Mouse (Mus musculus) bone marrow macrophage, adult 2 months (primary cell): ENCODE data around the gene Ncam2. TPM values are rescaled to one million over a fixed set of nuclear protein-coding genes. Genes with fewer than 3 reads are reported as not detected.

Source experiments
- H3K27ac ChIP-seq: 2 replicates; pipeline ENCODE4 v1.5.1; 2012; ENCODE audit warnings: low read depth, low read length; ENCODE audit not compliant: insufficient read depth
- H3K4me1 ChIP-seq: 2 replicates; pipeline ENCODE4 v1.6.1; 2012; ENCODE audit warnings: low read length; ENCODE audit not compliant: control insufficient read depth, insufficient read depth
- H3K4me3 ChIP-seq: 2 replicates; pipeline ENCODE4 v1.5.1; 2012; ENCODE audit warnings: mild to moderate bottlenecking, low read length, moderate library complexity; ENCODE audit not compliant: insufficient read depth
- CTCF ChIP-seq: IDR thresholded peaks from 2 replicates; pipeline ENCODE4 v1.5.1; 2012; ENCODE audit warnings: low read depth, mild to moderate bottlenecking, low read length, moderate library complexity
- POLR2A ChIP-seq: IDR thresholded peaks from 2 replicates; pipeline ENCODE4 v1.6.1; 2012; ENCODE audit warnings: mild to moderate bottlenecking, low read depth, low read length, borderline replicate concordance
- polyA plus RNA-seq: library from polyadenylated mRNA; stranded (reverse); fragments of >200 nt; gene quantifications from 2 replicates; pipeline ENCODE4 v1.2.4, GENCODE M21; 2012; ENCODE audit not compliant: missing spikeins, insufficient read depth, insufficient read length

Gene Ncam2
- polyA plus RNA-seq, 1 experiment = 0.16 TPM

DNA sequence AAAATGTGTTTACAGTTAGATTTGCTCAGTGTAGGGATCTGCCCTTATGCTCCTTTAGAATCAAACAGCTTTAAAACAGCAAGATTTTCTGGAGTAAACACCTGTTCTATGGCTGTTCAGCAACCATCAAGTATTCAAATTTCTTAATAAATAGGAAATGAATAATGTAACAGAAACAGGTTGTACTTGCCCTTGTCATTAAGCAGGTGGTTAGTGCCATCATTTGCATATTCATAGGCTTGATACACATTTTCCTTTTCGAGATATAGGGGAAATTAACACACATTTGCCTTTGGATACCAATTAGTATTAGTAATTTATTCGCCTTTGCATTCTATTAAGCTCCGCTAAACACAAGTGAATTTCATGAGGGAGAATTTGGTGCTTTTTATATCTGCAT lies 335.7 kb downstream of the Ncam2 start:
- Histone ChIP-seq H3K4me1 (no peaks in the 10 kb centered on the region), H3K4me3 (no peak overlapping the region), H3K27ac (no peak overlapping the region)
- no peak for TF ChIP-seq POLR2A
- no peak for TF ChIP-seq CTCF

DNA sequence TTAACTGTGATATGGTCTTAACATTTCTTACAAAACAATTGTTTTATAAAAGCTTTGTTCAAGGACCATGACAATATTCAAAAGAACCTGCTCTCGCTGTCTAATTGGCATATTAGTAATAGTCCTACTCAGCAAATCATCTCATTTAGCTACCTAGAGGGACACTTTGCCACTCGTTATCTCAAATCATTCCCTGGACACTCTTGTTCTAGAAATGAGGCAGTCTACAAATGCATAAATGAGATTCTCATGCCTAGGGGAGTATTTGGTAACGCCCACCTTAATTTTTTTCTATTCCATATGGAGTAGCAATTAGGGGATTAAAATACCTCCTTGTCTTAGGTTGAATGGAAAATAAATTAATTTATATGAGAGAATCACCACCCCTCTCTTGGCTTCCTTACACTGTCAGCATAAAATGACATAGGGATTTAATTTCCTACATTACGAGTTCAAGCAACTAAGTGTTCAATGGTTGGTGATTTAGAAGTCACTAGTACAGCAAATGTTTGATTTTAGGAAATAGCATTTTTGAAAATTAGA lies 387.1 kb downstream of the Ncam2 start:
- Histone ChIP-seq H3K4me3 (no peak overlapping the region), H3K27ac (no peak overlapping the region), H3K4me1 (no peaks in the 10 kb centered on the region)
- TF ChIP-seq CTCF = no peak
- TF ChIP-seq POLR2A = no peak

DNA sequence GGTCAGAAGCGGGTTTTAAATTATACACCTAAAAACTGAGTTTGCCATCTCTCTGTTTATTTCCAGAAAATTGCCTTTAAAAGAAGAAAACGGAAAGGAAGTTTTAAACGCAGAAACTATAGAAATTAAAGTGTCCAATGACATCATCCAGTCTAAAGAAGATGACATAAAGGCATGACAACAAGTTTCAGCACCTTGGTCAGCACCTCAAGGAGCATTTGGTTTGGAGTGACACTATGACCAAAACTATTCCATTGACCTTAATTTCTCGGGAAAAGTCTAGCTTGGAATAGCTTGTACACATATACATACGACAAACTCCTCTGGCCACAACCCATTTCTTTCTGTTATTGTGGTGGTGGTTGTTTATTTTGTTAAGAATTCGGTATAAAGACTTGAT lies 422.8 kb downstream of the Ncam2 start:
- no peak for TF ChIP-seq POLR2A
- TF ChIP-seq CTCF = no peak
- Histone ChIP-seq H3K4me1 (no peaks in the 10 kb centered on the region), H3K4me3 (no peak overlapping the region), H3K27ac (no peak overlapping the region)

DNA sequence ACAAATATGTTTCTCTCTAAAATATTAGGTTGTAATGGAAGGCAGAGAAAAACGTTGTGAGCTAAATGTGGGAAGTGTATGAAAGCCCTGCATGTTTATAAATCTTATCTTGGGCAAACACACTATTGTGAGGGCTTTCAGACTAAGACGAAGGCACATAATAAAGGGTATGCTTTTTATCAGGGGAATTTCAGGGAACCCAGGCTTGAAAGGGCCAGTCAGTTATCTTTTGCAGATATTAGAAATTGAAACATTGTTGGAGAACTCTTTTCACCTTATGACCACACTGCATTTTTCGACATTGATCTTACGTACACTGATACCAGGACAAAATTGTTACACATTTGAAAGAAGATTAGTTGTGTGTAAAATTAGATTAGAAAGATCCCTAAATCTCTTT lies 423.3 kb downstream of the Ncam2 start:
- TF ChIP-seq CTCF (no peak), POLR2A (no peak)
- no peak overlapping the region for H3K4me3 ChIP-seq
- H3K4me1 ChIP-seq = no peaks in the 10 kb centered on the region
- H3K27ac ChIP-seq = no peak overlapping the region

DNA sequence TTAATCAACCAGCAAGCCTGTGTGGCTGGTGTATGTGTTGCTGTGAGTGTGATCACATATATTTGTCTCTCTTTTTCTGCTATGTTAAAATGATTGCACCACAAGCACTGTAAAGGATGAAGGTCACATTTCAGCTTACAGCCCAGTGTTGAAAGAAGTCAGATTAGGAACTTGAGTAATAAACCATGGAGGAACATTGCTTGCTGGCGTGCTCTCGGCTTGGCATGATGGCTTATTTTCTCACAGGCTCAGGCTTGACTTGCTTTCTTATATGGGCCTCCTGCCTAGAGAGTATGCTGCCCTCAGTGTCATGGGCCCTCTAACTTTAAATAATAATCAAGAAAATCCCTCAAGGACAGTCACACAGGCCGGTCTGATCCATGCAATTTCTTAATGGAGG lies 449.8 kb downstream of the Ncam2 start:
- no peak overlapping the region for H3K4me3 ChIP-seq
- H3K27ac ChIP-seq = no peak overlapping the region
- TF ChIP-seq CTCF = no peak
- TF ChIP-seq POLR2A = no peak
- H3K4me1 ChIP-seq = 0 out of 2 replicates have a peak, but pooled peaks cover 6% of the 10 kb centered on the region

DNA sequence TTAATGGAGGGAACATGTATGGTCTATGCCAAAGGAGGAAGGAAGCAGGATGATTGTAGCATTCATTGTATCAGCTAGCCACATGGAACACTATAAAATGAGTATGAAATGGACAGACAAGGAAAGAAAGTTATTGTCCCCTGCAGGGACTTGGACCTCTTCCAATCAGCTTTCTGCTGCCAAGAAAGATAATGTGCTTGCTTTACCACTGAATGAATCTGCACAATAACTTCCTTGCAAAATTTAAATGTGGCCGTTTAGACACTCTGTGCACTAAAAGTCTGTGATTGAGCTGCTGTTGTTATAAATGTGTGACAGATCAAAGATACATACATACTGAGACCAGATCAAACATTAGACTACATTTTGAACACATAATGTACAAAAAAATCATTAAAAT lies 451.1 kb downstream of the Ncam2 start:
- Histone ChIP-seq H3K4me1 (0 out of 2 replicates have a peak, but pooled peaks cover 6% of the 10 kb centered on the region), H3K4me3 (no peak overlapping the region), H3K27ac (no peak overlapping the region)
- TF ChIP-seq CTCF = no peak
- TF ChIP-seq POLR2A = no peak

DNA sequence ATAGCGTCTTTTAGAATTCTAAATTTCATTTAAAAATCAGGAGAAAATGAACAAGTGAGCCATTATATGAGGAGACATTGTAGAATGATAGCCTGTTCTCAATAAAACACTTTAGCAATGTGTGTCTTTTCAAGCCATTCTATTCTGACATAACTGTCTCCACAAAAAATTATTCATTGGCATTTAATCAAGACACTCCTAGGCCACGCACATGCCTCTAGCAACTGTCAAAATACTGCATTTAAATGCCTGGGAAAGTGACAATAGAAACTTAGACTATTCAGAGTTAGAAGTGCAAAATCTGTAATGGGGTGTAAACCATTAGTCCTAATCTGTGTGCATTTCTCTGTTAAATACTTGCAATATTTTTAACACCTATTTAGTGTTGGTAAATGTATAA lies 456.1 kb downstream of the Ncam2 start:
- Histone ChIP-seq H3K4me3 (no peak overlapping the region), H3K27ac (no peak overlapping the region), H3K4me1 (no peaks in the 10 kb centered on the region)
- TF ChIP-seq POLR2A = no peak
- no peak for TF ChIP-seq CTCF

DNA sequence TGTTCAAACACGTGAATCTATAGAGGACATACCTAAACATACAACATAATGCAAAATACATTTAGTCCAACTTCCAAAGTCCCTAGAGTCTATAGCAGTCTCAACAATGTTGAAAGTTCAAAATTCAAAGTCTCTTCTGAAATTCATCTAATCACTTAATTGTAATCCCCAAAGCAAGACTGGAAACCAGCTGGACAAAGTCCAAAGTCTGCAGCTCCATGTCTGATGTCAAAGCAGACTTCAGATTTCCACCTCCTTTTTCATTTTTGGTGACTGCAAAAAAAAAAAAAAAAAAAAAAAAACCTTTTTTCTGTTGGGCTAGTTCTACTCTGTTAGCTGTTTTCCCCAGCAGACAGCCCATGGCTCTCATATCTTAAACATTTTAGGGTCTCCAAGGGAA lies 473.4 kb downstream of the Ncam2 start:
- H3K27ac ChIP-seq = no peak overlapping the region
- no peak for TF ChIP-seq POLR2A
- TF ChIP-seq CTCF = no peak
- no peak overlapping the region for H3K4me3 ChIP-seq
- H3K4me1 ChIP-seq = no peaks in the 10 kb centered on the region

DNA sequence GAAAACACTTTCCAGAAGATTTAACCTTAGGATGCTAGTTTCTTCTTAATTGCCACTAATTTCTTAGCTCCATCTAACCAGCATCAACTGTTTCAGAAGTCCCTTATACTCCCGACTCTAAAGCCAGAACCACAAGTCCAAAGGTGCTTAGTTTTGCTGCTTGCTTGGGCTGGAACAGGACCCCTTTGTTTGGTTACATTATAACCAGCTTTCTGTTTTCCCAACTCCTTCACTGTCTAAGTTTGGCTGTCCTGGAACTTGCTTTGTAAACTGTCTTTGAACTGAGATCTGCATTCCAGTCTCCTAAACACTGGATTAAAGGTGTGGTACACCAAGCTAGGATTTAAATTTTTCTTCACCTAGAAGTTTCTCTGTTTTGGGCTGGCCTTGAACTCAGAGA lies 475.0 kb downstream of the Ncam2 start:
- H3K4me1 ChIP-seq = no peaks in the 10 kb centered on the region
- no peak overlapping the region for H3K4me3 ChIP-seq
- TF ChIP-seq POLR2A (no peak), CTCF (no peak)
- no peak overlapping the region for H3K27ac ChIP-seq
